Mouse (Mus musculus) gastrocnemius, postnatal 4 days (tissue): Measurements from ENCODE around the gene Diras1. TPM values are rescaled to one million over a fixed set of nuclear protein-coding genes. Genes with fewer than 3 reads are reported as not detected.

Experiments
- DNase-seq, 2 experiments: peaks; one replicate each; pipeline ENCODE4 v3.0.0; 2021 to 2022; ENCODE audit warnings: low spot score in 2 of 2, mixed read lengths in 2 of 2
- total RNA-seq, 2 experiments: library from RNA; stranded (reverse); gene quantifications; 2 replicates each; pipeline ENCODE4 v1.2.3; 2021

Diras1 gene
- total RNA-seq, 2 experiments from 2014 or later, result 0.10 TPM; not detected in 1

DNA sequence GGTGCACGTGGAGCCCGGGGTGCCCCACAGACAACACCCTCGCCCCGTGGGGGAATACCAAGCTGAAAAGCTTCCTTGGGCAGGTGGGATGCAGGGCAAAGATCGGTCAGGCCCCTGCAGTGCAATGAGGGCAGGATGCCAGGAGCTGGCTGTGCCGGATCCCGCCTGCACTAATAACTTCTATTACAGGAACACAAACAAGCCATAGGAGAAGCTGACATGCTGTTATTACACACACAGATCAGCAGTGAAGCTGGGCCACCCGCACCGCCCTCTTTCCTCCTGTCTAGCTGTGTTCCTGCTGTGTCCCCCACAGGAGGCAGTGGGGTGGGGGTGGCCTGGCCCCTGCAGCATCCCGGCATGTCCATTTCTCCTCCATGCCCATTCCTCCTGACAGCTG is 3.6 kb upstream of the Diras1 start:
- DNase-seq, result no peak

DNA sequence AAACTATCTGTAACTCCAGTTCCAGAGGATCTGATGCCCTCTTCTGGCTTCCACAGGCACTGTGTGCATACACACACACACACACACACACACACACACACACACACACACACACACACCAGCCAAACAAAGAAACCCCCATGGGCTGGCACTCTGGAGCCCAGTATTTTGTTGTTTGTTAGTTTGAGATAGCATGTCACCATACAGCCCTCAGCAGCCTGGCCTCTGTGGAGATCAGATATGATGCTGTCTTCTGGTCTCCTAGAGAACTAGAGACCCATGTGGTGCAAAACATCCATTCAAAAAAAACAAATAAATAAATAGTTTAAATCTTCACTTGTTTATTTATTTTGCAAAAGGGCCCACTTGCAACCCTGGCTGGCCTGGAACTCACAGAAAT is 2.8 kb upstream of the Diras1 start:
- no peak for DNase-seq

DNA sequence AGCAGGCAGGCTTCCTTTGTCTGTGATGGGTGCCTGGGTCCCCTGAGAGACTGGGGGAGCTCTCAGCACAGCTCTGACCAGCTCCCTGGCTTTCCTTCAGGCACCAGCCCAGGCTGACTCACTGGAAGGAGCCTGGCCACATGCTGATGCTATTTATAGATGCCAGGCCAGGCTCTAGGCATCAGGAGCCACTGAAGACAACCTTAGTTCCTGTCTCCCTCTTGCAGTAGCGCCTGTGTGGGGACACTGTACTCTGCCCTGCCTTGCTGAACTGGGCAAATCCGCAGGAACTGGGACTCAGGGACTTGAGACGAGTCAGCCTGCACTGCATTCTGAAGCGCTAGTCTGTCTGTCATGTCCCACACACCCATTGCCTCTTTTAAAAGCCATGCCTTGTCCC is 1.9 kb upstream of the Diras1 start:
- no peak for DNase-seq

DNA sequence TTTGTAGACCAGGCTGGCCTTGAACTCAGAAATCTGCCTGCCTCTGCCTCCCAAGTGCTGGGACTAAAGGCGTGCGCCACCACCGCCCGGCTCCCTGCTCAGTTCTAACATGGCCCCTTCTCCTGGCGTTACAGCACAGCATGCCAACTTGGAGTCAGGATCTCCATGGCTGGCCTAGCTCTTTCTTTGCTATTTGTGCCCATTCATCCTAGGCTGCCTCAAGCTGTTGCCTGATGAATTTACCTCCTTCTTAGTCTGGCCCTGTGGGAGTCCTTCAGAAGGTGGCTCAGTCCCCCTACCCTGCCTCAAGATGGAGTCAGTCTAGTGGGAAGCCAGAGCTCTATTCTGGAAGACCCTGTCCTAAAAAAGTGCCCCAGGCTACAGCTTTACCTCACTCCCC is 1.4 kb upstream of the Diras1 start:
- no peak for DNase-seq

DNA sequence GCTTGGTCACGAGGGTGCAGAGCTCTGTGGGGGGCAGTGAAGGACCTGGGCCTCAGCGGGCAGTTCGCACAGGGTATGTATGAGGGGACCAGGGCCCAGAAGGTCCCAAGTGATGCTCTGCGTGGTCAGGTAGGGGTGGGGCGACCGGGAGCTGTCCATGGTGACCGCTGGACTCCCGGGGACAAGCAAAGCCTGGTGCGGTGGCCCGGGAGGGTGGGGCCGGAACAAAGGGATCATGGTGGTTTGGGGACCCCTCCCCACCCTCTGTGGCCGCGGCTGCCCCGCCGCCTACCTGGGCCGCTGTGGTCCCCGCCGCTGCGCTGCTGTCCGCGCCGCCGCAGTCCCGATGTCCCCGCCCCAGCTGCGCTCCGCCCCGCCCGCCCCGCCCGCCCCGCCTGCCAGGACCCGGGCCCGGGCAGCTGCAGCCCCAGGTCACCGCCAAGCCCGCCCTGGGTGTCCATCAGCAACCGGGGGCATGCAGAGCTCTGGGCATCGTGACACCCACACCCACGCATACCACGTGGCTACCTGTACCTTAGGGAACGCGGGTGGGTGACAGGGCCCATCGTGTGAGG is 328 bp downstream of the Diras1 start:
- no peak for DNase-seq

DNA sequence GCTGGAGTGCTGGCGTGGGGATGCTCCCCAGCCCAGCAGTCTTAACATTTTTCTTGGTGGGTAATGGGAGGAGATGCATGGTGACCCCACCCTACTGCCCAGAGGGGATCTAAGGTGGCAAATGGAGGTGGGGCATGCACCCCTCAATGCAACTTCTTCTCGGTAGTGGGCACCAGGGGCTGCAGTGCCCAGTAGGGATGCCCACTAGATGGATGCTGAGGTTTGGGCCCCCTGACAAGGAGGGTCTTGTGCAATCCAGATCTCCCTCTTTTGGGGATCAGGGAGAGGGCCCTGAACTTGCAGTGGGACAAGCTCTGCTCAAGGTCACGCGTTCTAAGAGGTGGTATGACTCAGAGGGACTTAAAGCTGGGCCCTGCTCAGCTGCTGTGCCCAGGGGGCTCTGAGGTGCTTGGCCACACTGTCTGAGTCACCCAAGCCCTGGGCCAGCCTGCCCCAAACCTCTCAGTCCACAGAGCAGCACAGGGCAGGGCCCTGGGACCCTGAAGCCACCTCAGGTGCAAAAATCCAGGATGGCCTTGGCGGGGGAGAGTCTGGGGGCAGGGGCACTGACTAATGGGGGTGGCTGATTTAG is 1.0 kb downstream of the Diras1 start:
- no peak for DNase-seq

DNA sequence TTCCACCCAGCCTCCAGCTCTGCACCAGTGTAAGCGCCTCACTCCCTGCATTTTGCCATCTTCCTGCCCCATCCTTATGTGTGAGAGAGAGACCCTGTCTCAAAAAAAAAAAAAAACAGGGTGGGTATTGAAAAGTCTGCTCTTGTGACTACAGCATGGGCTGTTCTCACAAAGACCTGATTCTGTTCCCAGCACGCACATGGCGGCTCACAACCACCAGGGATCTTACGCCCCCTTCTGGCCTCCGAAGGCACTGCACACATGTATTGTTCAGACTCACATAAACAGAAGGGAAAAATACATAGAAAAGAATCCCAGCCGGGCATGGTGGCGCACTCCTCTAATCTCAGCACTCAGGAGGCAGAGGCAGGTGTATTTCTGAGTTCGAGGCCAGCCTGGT is 2.7 kb downstream of the Diras1 start:
- no peak for DNase-seq

DNA sequence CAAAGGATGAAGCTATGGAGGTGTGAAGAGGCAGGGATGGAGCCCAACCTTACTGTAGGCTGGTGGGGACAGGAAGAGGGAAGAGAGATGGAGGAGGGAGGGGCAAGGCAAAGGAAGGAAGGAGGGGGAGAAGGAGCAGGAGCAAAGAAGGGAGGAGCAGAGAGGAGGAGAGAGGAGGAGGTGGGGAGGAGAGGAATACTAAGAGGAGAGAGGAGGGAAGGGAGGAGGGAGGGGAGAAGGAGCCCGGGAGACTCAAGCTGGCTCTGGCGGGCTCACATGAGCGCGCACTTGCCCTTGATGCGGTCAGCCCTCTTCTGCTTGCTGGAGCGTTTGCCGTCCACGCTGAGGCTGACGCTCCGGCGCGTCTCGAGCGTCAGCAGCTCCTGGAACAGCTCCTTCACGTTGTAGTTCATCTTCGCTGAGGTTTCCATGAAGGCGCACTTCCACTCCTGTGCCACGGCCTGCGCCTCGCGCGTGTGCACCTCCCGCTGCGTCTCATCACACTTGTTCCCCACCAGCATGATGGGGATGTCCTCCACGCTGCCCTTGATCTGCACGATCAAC is 3.8 kb downstream of the Diras1 start:
- DNase-seq, result no peak

DNA sequence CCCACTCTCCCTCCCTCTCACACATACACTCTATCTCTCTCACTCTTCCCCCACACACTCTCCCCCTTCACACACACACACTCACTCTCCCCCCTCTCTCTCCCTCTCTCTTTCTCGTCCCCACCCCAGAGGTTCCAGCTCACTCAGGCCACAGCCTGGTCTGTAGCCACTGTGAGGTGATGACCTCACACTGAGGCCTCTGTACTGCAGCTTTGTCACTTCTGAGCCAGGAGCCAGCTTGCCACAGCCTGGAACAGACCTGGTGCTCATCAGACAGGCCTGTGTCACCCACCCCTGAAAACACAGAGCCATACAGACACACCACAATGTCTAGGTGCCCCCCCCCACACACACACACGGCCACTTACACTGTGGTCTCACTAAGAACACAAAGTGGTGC is 5.3 kb downstream of the Diras1 start:
- no peak for DNase-seq

DNA sequence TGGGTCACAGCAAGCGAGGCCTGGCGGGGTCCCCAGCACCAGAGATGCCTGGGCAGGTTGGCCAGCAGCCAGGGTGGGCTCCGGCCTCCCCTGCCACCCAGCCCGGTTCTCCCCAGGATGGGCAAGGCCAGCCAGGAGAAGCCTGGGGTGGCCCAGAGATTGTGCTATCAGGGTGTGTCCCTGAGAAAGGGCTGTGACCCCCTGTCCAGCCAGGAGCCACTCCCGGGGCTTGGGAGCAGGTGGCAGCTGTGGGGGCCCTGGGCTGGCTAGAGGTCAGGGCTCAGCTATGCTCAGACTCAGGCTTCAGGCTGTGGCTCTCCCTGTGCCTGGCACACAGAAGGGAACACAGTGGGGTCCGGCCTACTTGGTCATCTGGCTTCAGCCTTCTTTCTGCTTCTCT is 5.8 kb downstream of the Diras1 start:
- no peak for DNase-seq

DNA sequence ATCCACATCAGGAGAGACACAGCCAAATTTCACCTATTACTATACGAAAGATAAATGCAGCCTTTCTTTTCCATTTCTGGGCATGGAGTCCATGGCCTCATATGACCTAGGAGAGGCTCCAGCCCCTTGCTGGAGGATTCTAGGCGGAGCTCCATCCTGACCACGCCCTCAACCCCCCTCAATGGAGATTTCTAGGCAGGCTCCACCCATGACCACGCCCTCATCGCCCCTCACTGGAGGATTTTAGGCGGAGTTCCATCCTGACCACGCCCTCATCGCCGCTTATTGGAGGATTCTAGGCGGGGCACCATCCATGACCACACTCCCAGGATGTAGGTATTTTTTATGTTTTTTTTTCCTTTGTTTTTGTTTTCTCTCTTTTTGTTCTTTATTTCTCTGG is 7.1 kb downstream of the Diras1 start:
- DNase-seq, result peak in 1 of 2 experiments; percentile 57

DNA sequence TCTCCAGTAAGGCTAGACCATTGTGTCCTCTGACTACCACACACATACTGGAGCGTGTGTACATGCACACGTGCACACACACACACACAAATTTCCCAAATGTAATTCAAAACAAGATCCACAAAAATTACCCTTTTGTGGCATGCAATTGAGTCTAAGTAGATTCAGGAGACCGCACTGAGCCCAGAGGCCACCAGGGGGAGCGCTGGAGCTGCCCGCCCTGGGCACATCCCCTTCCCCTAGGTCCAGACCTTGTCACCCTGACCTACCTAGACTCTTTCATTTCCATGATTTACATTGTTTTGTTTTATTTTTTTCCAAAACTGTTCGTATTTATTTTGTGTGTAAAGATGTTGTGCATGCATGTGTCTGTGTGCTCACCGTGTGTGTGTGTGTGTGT is 8.8 kb downstream of the Diras1 start:
- DNase-seq, result peak in 1 of 2 experiments; percentile 67

DNA sequence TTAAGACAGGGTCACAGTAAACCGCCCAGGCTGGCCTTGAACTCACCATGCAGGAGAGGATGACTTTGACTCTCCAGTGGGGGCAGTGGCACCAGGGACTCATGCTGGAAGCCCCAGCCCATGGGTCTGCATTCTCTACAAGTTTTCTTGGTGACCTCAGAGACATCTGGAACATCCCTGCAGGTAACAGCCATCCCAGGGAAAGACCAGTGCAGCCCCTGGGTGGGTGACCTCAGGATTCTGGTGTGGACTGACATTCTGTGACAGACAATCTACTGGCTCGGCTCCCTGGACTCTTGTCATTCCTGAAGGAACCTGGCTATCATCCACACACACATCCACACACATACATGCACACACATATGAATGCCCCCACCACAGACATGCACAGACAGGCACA is 9.8 kb downstream of the Diras1 start:
- no peak for DNase-seq

DNA sequence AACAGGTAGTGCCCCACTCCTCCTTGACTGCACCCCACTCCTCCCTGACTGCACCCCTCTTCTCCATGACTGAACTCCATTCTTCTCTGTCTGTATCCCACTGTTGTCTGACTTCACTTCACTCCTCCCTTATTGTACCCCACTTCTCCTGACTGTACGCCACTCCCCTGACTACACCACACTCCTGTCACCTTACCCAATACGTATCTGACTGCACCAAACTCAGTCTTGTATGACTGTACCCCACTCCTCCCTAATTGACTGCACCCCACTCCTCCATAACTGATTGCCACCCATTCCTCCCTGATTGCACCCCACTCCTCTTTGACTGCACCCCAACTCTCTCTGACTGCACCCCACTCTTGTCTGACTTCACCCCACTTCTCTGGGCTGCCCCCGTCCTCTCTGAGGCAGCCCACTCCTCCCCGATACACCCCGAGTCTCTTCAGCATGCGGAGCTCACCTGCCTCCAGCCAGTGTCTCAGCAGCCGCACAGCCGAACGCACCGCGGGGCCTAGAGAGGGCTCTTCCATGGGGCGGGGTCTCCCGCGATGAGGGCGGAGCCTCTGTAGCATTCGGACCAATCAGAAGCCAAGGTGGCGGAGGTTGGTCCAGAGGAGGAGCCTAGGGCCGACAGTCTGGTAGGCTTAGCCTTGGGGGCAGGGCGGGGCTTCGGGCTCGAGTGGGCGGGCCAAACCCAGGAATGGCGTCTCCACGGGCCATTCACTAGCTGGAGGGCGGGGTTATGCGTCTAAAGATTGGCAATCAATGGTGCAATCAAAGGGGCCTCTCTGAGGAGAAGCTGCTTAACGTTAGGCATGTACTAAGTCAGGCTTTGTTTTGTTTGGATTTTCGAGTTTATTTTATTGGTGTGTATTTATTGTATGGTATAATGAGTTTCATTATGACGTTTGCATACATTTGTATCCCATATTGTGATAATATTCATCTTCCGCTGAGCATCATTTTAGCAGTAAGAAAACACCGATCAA is 10.8 kb downstream of the Diras1 start, which contains the start of gene Gng7:
Gene Gng7 (minus strand): TSS at position 553 of the 992 bp plus-strand sequence.
- peak; percentile 84 to 92 for DNase-seq

DNA sequence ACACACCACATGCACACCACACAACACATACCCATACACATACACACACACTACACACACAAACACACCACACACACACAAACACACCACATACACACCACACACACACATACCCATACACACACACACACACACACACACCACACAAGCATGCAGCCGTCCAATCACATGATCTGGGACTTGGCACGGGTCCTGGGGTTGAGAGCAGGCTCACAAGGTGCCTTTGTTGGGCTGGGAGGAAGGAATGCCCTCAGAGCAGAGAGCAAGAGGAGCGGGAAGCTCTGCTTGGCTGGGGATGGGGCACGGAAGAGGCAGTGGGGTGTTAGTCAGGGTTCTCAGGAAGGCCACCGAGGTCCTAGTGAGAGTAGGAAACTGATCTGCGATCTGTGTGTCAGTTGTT is 14.6 kb downstream of the Diras1 start:
- DNase-seq, result no peak

DNA sequence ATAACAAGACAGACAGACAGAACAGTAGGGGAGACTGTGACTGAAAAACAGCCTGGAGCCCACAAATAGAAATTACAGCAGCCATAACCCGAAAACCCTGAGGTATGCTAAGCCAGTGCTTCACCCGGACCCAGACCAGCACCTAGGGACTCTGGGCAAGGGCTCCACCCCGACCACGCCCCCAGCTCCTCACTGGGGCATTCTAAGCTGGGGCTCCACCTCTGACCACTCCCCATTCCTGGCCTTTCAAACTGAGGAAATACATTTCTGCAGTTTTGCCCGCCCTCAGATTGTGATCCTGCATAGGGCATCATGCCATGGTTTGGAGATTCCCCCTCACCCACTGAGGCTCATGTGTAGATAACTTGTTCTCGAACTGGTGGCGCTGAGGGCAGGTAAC is 18.2 kb downstream of the Diras1 start:
- no peak for DNase-seq

DNA sequence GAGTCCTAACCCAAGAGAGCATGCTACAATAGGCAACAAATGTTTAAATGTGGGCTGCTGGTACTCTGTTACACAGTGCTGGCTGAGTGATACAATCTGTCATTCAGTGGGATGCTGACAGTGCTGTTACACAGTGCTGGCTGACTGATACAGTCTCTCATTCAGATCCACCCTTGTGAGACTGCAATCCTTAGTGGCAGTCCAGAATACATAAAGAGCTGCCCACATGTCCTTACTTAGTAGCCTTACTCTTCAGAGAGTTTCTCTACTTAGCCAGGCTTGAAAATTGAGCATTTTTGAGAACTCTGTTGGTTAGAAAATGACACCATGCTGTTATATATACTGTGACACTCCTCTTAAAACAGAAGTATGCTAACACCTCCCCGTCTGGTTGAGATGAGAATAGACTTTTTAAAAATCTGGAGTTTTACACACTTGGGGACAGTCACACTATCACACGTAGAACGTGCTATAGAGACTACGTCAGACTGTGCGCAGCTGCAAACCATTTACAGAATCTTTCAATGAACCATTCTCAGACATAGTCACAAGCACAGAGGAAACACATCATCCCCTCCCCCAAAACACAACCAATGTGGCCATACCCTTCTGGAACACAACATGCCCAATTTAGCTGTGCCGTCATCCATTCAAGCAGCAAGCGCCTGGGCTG is 19.3 kb downstream of the Diras1 start:
- no peak for DNase-seq

DNA sequence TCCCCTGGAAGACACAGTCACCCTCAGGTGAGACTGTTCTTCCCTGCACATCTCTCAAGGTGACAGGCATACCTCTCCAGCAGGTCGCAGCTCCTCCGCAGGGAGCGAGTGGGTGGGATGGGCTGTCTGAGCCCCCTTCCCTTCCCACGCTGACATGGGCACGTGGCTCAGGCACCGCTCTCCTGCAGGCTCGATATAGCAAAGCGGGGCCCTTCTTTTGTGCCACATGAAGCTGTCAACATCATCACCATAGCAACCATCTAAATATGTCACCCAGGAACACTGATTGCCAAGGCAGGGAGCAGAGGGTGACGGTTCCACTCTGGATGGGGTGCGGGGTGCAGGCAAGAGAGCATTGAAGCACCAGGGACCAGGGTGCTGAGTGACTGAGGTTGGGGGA is 24.3 kb downstream of the Diras1 start:
- DNase-seq, result no peak

DNA sequence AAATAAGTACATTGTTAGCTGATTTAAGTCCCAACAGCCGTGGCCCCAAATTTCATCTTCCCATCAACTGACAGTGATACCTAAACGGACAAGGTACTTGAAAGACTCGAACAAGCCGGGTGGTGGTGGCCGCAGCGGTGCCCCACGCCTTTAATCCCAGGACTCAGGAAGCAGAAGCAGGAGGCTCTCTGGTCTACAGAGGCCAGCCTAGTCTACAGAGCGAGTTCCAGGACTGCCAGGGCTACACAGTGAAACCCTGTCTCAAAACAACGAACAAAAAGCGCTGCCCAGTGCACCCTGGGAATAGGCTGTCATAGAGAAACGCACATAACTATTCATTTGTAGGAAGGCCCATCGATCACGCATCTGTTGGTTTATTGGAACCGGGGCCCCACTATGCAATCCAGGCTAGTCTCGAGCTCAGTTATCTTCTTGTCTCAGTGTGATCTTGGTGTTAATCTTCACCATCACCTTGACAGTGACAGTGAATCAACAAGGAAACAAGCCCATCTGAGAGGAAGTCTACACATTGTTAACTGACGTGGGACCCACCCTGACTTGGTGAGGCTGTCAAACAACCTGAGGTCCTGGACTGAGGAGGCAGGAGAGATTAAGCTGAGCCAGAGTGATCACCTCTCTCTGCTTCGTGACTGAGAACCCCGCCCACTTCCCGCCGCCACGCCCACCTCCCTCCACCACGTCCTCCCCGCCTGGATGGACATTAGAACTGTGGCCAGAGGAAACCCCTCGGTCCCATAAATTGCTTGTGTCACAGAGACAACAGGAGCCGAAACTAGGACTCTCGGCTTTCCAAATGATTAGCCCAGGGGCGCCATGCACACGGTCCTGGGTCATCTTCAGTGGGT is 25.0 kb downstream of the Diras1 start:
- no peak for DNase-seq
